Mouse (Mus musculus) megakaryocyte-erythroid progenitor cell, adult 5-6 weeks (primary cell): ENCODE data around the gene Vip. TPM values are rescaled to one million over a fixed set of nuclear protein-coding genes. Genes with fewer than 3 reads are reported as not detected.

Experiments used
- total RNA-seq, 2 experiments: library from RNA; stranded (forward) in 1 of 2; stranded (reverse) in 1 of 2; fragments of 200-1000, 215-1000 nt in 1 of 2; fragments of >200 nt in 1 of 2; fragmentation: Nextera tagmentation in 1 of 2; gene quantifications; 2 replicates each; pipeline ENCODE4 v1.2.3; 2014 to 2017

Vip gene
- total RNA-seq, 2 experiments from 2014 or later = 0.46 TPM; not detected in 1

Other genes starting within 250 kb of the Vip start
- 36.5 and 53.0 TPM in 2 replicates for gene Syne1, start 87.7 kb upstream of the Vip start, total RNA-seq (2014; fragmentation: Nextera tagmentation)
- 30.1 and 32.7 TPM in 2 replicates for gene Syne1, start 87.7 kb upstream of the Vip start, total RNA-seq (2017)
- gene Myct1, start 45.4 kb upstream of the Vip start, total RNA-seq (2014; fragmentation: Nextera tagmentation) = 2.9 and 3.6 TPM in 2 replicates
- gene Myct1, start 45.4 kb upstream of the Vip start, total RNA-seq (2017) = 3.0 and 10.1 TPM in 2 replicates
- 91.9 and 94.5 TPM in 2 replicates for gene Fbxo5, start 166.4 kb downstream of the Vip start, total RNA-seq (2014; fragmentation: Nextera tagmentation)
- gene Fbxo5, start 166.4 kb downstream of the Vip start, total RNA-seq (2017) = 39.0 and 49.5 TPM in 2 replicates
- gene Mtrf1l, start 184.7 kb downstream of the Vip start, total RNA-seq (2014; fragmentation: Nextera tagmentation) = 13.1 and 16.3 TPM in 2 replicates
- 24.3 and 49.2 TPM in 2 replicates for gene Mtrf1l, start 184.7 kb downstream of the Vip start, total RNA-seq (2017)